Mouse (Mus musculus): ENCODE data around the gene Celsr2. TPM values are rescaled to one million over a fixed set of nuclear protein-coding genes. Genes with fewer than 3 reads are reported as not detected.

The Celsr2 gene
- polyA plus RNA-seq, 1 experiment from 2014 or later, result 46.7 TPM

DNA sequence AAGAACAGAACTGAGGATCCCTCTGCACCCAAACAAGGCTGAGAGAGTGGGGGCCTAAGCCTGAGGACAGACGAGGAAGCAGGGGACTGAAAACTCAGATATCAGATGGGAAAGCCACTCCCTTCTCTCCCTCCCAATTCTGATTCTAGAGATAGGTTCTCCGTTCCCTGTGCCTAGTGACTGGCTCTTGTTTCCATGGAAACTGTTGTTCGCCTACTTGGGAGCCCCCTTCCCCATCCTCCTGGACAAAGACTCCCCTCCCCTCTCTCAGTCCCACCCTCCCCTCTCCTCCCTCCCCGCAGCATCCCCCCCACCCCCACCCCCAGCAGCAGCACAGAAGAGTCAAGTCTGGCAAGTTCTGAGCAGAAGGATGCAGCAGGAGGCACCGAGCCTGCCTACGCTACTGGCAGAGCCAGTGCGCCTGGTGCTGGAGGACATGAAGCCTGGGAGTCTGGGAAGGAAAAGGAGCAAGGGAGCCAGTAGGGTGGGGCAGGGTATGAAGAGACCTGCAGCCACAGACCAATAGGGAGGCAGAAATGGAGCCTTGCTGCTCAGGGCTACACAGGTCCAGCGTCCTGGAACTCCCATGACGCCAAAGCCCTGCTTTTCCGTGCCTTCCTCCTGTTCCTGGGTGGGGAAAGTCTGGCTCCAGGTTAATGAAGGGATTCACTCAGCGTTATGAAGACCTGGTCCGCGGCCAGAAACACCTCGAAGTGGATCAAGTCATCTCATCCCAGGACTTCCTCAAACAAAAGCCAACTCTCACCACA lies 9.6 kb downstream of the Celsr2 start:
- Histone ChIP-seq H3K4me2 (ENCODE audit: low read length) (no peak overlapping the region), H3K9me3 (ENCODE audit: control insufficient read depth, low read length) (no peaks in the 10 kb centered on the region), H3K27ac (ENCODE audit: low read length) (peak overlapping the region; percentile 85), H3K36me3 (ENCODE audit: control insufficient read depth, insufficient read depth) (peaks cover 18% of the 10 kb centered on the region), H3K4me3 (replicated peaks; ENCODE audit: low read length) (no peak overlapping the region), H3K27me3 (replicated peaks; ENCODE audit: control insufficient read depth, insufficient read depth, low read length) (no peaks in the 10 kb centered on the region), H3K4me1 (replicated peaks; ENCODE audit: control insufficient read depth, insufficient read depth, low read length) (peaks cover 50% of the 10 kb centered on the region), H3K9ac (replicated peaks; ENCODE audit: low read depth, low read length) (peak overlapping the region; percentile 40)
- WGBS, result 16% methylated on average over 13 of the region's 14 CpGs
- ATAC-seq, result peak; percentile 44

DNA sequence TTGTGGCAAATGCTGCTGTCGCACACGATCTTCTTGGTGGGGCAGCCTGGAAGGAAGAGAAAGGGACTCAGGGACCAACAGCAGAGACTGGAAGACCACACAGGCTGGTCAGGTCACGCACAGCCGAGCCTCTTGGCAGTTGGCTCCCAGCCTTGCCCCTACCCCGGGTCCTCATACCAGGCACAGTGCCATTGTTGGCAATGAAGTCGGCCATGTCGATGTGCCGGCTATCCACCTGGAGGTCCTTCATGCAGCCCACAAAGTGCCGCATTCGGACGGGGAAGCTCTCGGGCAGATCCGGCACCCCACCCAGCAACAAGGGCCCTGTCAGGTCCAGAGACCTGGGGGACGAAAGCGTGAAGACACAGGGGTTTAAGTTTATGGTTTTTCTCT lies 12.8 kb downstream of the Celsr2 start:
- H3K9ac ChIP-seq (replicated peaks; ENCODE audit: low read depth, low read length), result peak overlapping the region; percentile 29; the same call in 1 of the 2 replicates

DNA sequence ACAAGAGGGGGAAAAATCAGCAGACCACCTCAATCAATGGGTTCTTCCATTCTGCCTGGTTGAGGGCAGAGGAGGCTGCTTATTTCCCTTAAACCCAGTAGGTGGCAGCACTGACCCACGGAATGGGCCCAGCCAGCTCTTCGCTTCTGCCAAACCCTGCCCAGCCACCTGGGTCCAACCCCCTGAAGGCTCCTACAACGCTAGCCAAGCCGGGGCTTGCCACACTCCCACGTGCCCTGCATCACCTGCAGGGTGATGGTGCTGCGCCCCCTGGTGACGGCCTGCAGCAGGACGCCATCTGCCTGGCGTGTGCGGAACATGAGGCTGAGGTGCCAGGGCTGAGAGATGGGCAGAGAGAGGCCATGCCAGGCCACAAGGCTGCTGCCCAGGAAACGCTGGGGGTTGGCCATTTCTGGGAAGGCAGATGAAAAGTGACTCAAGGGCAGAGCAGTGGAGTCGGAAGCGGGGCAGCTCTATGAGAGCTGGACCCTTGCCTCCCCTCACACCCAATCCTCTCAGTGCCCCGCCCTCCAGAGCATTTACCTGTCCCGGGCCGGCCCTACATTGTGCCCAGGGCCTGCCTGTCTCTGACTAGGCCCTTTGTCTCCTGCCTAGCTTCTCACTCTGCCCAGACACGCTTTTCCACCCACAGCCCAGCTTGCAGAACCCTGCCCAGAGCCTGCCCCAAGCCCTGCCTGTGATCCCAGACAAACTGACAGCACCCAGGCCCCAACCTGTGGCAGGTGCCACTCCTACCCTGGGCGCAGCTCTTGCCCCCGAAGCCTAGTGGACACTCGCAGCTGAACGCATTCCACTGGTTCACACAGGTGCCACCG lies 13.4 kb downstream of the Celsr2 start:
- Histone ChIP-seq H3K4me3 (replicated peaks; ENCODE audit: low read length) (no peak overlapping the region), H3K27ac (ENCODE audit: low read length) (peak overlapping the region; percentile 56), H3K27me3 (replicated peaks; ENCODE audit: control insufficient read depth, insufficient read depth, low read length) (no peaks in the 10 kb centered on the region), H3K9ac (replicated peaks; ENCODE audit: low read depth, low read length) (peak overlapping the region; percentile 29; the same call in 1 of the 2 replicates), H3K4me2 (ENCODE audit: low read length) (no peak overlapping the region), H3K9me3 (ENCODE audit: control insufficient read depth, low read length) (no peaks in the 10 kb centered on the region), H3K4me1 (replicated peaks; ENCODE audit: control insufficient read depth, insufficient read depth, low read length) (peaks cover 27% of the 10 kb centered on the region), H3K36me3 (ENCODE audit: control insufficient read depth, insufficient read depth) (peaks cover 41% of the 10 kb centered on the region)
- peak; percentile 89 for ATAC-seq
- 33% methylated on average over 22 of the region's 22 CpGs for WGBS

More for the DNA sequence above, 12.8 kb downstream of the Celsr2 start:
- Histone ChIP-seq H3K9me3 (ENCODE audit: control insufficient read depth, low read length) (no peaks in the 10 kb centered on the region), H3K27me3 (replicated peaks; ENCODE audit: control insufficient read depth, insufficient read depth, low read length) (no peaks in the 10 kb centered on the region), H3K36me3 (ENCODE audit: control insufficient read depth, insufficient read depth) (peaks cover 40% of the 10 kb centered on the region), H3K4me2 (ENCODE audit: low read length) (no peak overlapping the region), H3K4me3 (replicated peaks; ENCODE audit: low read length) (no peak overlapping the region), H3K27ac (ENCODE audit: low read length) (peak overlapping the region; percentile 56), H3K4me1 (replicated peaks; ENCODE audit: control insufficient read depth, insufficient read depth, low read length) (peaks cover 27% of the 10 kb centered on the region)
- ATAC-seq, result no peak
- 66% methylated on average over 15 of the region's 15 CpGs for WGBS

DNA sequence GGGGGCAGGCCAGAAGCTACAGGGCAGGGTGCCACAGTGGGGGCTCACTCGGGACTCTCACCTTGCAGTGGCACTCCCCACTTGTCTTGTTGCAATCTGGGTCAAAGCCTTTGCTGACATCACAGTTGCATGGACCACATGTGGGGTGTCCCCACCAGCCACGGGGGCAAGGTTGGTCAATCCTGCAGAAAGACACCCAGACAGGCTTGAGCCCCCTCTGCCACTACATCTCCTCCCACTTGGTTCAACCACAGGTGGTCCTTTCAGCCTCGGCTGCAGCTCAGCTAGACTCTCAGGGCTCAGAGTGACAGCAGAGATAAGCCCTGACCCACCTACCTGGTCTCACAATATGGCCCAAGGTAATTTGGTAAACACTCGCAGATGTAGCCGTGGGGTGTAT lies 14.9 kb downstream of the Celsr2 start:
- Histone ChIP-seq H3K9ac (replicated peaks; ENCODE audit: low read depth, low read length) (no peak overlapping the region), H3K4me3 (replicated peaks; ENCODE audit: low read length) (no peak overlapping the region), H3K36me3 (ENCODE audit: control insufficient read depth, insufficient read depth) (peaks cover 45% of the 10 kb centered on the region), H3K27ac (ENCODE audit: low read length) (no peak overlapping the region), H3K4me1 (replicated peaks; ENCODE audit: control insufficient read depth, insufficient read depth, low read length) (peaks cover 12% of the 10 kb centered on the region), H3K9me3 (ENCODE audit: control insufficient read depth, low read length) (no peaks in the 10 kb centered on the region), H3K4me2 (ENCODE audit: low read length) (no peak overlapping the region), H3K27me3 (replicated peaks; ENCODE audit: control insufficient read depth, insufficient read depth, low read length) (no peaks in the 10 kb centered on the region)
- 81% methylated on average over 5 of the region's 5 CpGs for whole genome bisulfite sequencing
- no peak for ATAC-seq

DNA sequence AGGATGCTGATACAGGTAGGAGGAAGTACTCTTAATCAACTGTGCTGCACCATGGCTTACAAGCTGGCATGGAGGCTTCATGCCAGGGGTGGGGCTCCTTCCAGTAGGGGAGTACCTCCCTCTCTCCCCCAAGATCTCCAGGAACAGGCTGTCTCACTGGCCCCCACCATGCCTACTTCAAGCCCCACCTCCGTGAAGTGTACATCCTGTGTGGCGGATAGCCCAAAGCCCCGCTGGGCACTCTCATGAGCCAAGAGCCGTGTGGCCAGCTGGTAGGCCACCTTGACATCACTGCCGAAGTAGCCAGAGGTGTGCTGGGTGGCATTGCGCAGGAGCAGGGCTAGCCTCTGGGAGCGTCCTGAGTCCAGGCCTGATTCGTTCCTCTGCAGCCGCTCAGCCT lies 17.1 kb downstream of the Celsr2 start:
- Histone ChIP-seq H3K36me3 (ENCODE audit: control insufficient read depth, insufficient read depth) (peaks cover 50% of the 10 kb centered on the region), H3K27me3 (replicated peaks; ENCODE audit: control insufficient read depth, insufficient read depth, low read length) (no peaks in the 10 kb centered on the region), H3K9me3 (ENCODE audit: control insufficient read depth, low read length) (no peaks in the 10 kb centered on the region), H3K4me1 (replicated peaks; ENCODE audit: control insufficient read depth, insufficient read depth, low read length) (peaks cover 8% of the 10 kb centered on the region), H3K4me2 (ENCODE audit: low read length) (no peak overlapping the region), H3K9ac (replicated peaks; ENCODE audit: low read depth, low read length) (no peak overlapping the region), H3K4me3 (replicated peaks; ENCODE audit: low read length) (no peak overlapping the region), H3K27ac (ENCODE audit: low read length) (no peak overlapping the region)
- 94% methylated on average over 9 of the region's 9 CpGs for WGBS
- ATAC-seq, result no peak

DNA sequence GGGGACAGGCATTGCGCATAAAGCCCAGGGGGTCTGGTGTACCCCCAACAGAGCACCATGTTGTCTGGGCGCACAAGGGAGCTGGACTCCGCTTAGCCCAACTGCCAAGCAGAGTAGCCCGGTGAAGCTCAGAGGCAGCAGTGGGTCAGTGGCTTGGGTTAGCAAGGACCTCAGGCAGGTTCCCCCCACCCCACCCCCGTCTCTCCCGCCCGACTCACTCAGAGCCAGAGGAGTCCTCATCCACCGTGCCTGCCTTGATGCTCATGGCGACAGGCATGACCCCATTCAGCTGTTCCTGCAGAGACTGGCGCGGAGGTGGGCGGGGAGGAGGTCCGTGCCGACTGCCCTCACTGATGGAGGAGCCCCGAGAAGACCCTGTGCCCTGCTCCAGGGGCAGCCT lies 22.6 kb downstream of the Celsr2 start:
- Histone ChIP-seq H3K36me3 (ENCODE audit: control insufficient read depth, insufficient read depth) (peaks cover 23% of the 10 kb centered on the region), H3K27me3 (replicated peaks; ENCODE audit: control insufficient read depth, insufficient read depth, low read length) (no peaks in the 10 kb centered on the region), H3K4me3 (replicated peaks; ENCODE audit: low read length) (no peak overlapping the region), H3K4me1 (replicated peaks; ENCODE audit: control insufficient read depth, insufficient read depth, low read length) (peaks cover 9% of the 10 kb centered on the region), H3K9ac (replicated peaks; ENCODE audit: low read depth, low read length) (no peak overlapping the region), H3K4me2 (ENCODE audit: low read length) (no peak overlapping the region), H3K27ac (ENCODE audit: low read length) (no peak overlapping the region), H3K9me3 (ENCODE audit: control insufficient read depth, low read length) (no peaks in the 10 kb centered on the region)
- ATAC-seq, result no peak
- WGBS, result 54% methylated on average over 15 of the region's 15 CpGs

DNA sequence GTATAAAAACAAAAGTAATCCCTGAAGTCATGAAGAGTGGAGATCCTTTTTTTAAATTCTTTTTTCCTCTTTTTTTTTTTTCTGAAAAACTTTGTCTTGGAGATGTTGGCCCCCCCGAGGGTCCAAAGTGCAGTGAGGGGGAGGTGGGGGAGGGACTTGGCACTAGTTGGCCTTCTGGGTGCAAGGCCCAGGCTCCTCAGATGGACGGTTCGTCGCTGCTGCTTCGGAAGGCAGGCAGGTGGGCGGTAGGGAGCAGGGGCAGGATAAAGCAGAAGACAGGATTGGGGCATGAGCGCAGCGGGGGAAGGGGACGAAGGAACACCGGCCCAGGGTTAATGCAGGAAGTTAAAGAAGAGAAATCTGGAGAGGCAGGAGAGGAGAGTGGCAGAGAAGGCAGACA lies 23.1 kb downstream of the Celsr2 start:
- Histone ChIP-seq H3K9me3 (ENCODE audit: control insufficient read depth, low read length) (no peaks in the 10 kb centered on the region), H3K9ac (replicated peaks; ENCODE audit: low read depth, low read length) (no peak overlapping the region), H3K27ac (ENCODE audit: low read length) (no peak overlapping the region), H3K27me3 (replicated peaks; ENCODE audit: control insufficient read depth, insufficient read depth, low read length) (no peaks in the 10 kb centered on the region), H3K4me2 (ENCODE audit: low read length) (no peak overlapping the region), H3K36me3 (ENCODE audit: control insufficient read depth, insufficient read depth) (peaks cover 24% of the 10 kb centered on the region), H3K4me3 (replicated peaks; ENCODE audit: low read length) (no peak overlapping the region), H3K4me1 (replicated peaks; ENCODE audit: control insufficient read depth, insufficient read depth, low read length) (peaks cover 9% of the 10 kb centered on the region)
- no peak for ATAC-seq
- WGBS, result 25% methylated on average over 10 of the region's 10 CpGs

DNA sequence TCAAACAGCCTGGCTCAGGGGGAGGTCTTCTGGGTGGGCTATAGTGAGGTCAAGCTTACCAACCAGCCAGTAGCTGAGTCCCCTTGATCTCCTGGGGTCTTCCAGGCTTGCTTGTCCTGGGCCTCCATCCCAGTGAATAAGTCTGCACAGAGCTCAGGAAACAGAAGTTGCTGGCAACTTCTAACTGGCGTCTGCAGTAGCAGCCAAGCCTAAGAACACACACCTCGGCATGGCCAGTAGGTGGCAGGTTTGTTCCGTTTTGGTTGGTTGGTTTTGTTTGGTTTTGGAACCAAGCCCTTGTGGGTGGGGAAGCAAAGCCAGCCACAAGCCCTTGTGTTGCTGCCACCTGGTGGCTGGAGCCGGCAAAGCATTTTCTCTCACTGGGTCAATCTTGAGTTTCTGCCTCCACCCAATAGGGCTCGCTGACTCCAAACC lies 26.2 kb downstream of the Celsr2 start:
- peak; percentile 75 for ATAC-seq
- peak overlapping the region; percentile 65 for H3K27ac ChIP-seq (ENCODE audit: low read length)
- no peak overlapping the region for H3K4me2 ChIP-seq (ENCODE audit: low read length)
- H3K9ac ChIP-seq (replicated peaks; ENCODE audit: low read depth, low read length), result no peak overlapping the region
- peaks cover 3% of the 10 kb centered on the region for H3K36me3 ChIP-seq (ENCODE audit: control insufficient read depth, insufficient read depth)
- WGBS, result 0% methylated on average over 5 of the region's 5 CpGs
- no peaks in the 10 kb centered on the region for H3K9me3 ChIP-seq (ENCODE audit: control insufficient read depth, low read length)
- H3K27me3 ChIP-seq (replicated peaks; ENCODE audit: control insufficient read depth, insufficient read depth, low read length), result no peaks in the 10 kb centered on the region
- no peak overlapping the region for H3K4me3 ChIP-seq (replicated peaks; ENCODE audit: low read length)
- H3K4me1 ChIP-seq (replicated peaks; ENCODE audit: control insufficient read depth, insufficient read depth, low read length), result peaks cover 20% of the 10 kb centered on the region

DNA sequence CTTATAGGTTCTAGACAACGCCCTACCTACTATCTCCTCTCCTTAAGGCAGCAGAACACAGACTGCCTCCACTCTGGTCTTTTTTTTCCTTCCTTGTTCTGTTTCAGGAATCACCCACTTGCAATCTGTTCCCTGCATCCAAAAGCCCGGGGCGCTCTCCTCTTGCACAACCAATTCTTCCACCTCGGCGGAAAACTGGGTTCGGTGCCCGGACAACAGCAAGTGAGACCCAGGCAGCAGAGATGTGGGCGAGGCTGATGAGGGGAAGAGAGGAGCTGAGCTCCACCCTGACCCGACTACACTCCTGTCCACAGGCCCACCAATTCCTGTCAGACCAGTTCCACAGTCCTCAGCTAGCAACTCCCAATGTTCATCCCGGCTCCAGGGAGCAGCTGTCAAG lies 29.2 kb downstream of the Celsr2 start:
- H3K27ac ChIP-seq (ENCODE audit: low read length), result no peak overlapping the region
- H3K9me3 ChIP-seq (ENCODE audit: control insufficient read depth, low read length), result no peaks in the 10 kb centered on the region
- H3K36me3 ChIP-seq (ENCODE audit: control insufficient read depth, insufficient read depth), result peaks cover 3% of the 10 kb centered on the region; the same call in 1 of the 2 replicates
- no peak overlapping the region for H3K4me3 ChIP-seq (replicated peaks; ENCODE audit: low read length)
- H3K4me1 ChIP-seq (replicated peaks; ENCODE audit: control insufficient read depth, insufficient read depth, low read length), result peaks cover 31% of the 10 kb centered on the region
- H3K27me3 ChIP-seq (replicated peaks; ENCODE audit: control insufficient read depth, insufficient read depth, low read length), result no peaks in the 10 kb centered on the region
- 89% methylated on average over 10 of the region's 10 CpGs for WGBS
- no peak for ATAC-seq
- H3K9ac ChIP-seq (replicated peaks; ENCODE audit: low read depth, low read length), result no peak overlapping the region
- no peak overlapping the region for H3K4me2 ChIP-seq (ENCODE audit: low read length)

Measured in forebrain, embryonic 16.5 days (tissue).